Mouse (Mus musculus): ENCODE data around the gene Il1f8.

Gene Il1f8

DNA sequence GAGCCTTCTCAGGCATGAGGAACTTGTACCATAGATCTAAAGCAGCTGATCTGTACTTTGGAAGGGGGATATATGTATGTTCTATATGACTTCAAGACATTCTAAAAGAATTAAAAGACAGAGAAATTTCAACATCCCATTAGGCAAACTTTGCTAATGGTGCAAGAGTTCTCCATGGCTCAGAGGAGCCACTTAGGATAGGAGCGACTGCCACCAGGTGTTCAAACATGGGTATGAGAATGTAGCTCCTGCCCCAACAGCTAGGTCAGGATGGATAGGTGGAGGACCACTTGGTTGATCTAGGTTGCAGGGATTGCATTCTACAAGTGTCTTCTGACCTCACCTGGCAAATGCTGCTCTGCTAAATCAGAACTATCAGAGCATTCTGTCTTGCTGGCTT, 35.2 kb downstream of the Il1f8 start:
- H3K36me3 ChIP-seq (ENCODE audit: insufficient read depth, low read length), result no peaks in the 10 kb centered on the region
- no peaks in the 10 kb centered on the region for H3K27me3 ChIP-seq (ENCODE audit: insufficient read depth, low read length)
- H3K9me3 ChIP-seq (ENCODE audit: low read length), result peaks cover 52% of the 10 kb centered on the region
- H3K4me3 ChIP-seq (replicated peaks; ENCODE audit: low read length), result no peak overlapping the region
- H3K4me1 ChIP-seq (replicated peaks; ENCODE audit: low read depth, low read length), result no peaks in the 10 kb centered on the region
- TF ChIP-seq CTCF (conservative IDR thresholded peaks at IDR 0.05; ENCODE audit: low read length) (no peak), POU5F1 (IDR thresholded peaks at IDR 0.05; ENCODE audit: borderline replicate concordance, low read length) (no peak), NANOG (IDR thresholded peaks at IDR 0.05; ENCODE audit: borderline replicate concordance, low read length) (no peak)

Measured in E14TG2a.4 (cell line).